Comparison of ENCODE assay signal across 10 mouse cellular contexts in genomic region chr5:136442238-136443187, GRCm38 (mm10).
A peak's percentile ranks its signal among the peaks of the same experiment; 100 is the strongest.
DNase-seq lines count a peak whose midpoint lies in the region; ATAC-seq and TF ChIP-seq lines count a peak whose summit lies in the region.
"Had no signal": no experiment of that assay in that cellular context is flagged by ENCODE, and none has a peak within 500 bp of the region (broad histone marks: within the 10 kb centered on the region; RNA-seq: fewer than 3 reads in every experiment).

No protein-coding gene starts in this region.

- TF ChIP-seq EP300 in heart, adult 2 months (IDR thresholded peaks at IDR 0.05; ENCODE audit: insufficient read depth, low read depth, low read length), result peak; percentile 73; the same call in 1 of the 2 replicates

- no peak for TF ChIP-seq CTCF in heart, adult 2 months (IDR thresholded peaks at IDR 0.05)
- no peak for TF ChIP-seq CTCF in midbrain, postnatal 0 days (IDR thresholded peaks at IDR 0.05)

- intact Hi-C loops in heart, adult 2 months (cut with DNase I), result no loop called here
- intact Hi-C loops in heart, postnatal 25 days (cut with DNase I), result no loop called here

- no peaks in the 10 kb centered on the region; the same call in 1 of the 2 replicates for H3K79me2 ChIP-seq in heart, adult 2 months (replicated peaks; ENCODE audit: control insufficient read depth, insufficient read depth, low read length)

- H3K9me3 ChIP-seq in hindbrain, embryonic 13.5 days, result no peaks in the 10 kb centered on the region
- no peaks in the 10 kb centered on the region for H3K9me3 ChIP-seq in midbrain, postnatal 0 days (ENCODE audit: low read length)
- H3K9me3 ChIP-seq: midbrain, embryonic 12.5 days had no signal

- H3K4me2 ChIP-seq in hindbrain, embryonic 13.5 days, result no peak overlapping the region
- no peak overlapping the region for H3K4me2 ChIP-seq in midbrain, postnatal 0 days (ENCODE audit: low read depth, low read length, poor library complexity, severe bottlenecking)
- H3K4me2 ChIP-seq: midbrain, embryonic 12.5 days had no signal

- no peak overlapping the region for H3K4me3 ChIP-seq in heart, adult 2 months
- H3K4me3 ChIP-seq in hindbrain, embryonic 13.5 days, result no peak overlapping the region
- no peak overlapping the region for H3K4me3 ChIP-seq in midbrain, postnatal 0 days (ENCODE audit: low read depth, low read length)
- H3K4me3 ChIP-seq: midbrain, embryonic 12.5 days had no signal

- no peak for TF ChIP-seq POLR2A in heart, adult 2 months (IDR thresholded peaks at IDR 0.05; ENCODE audit: insufficient read depth, low read depth, low read length)

- ATAC-seq in hindbrain, embryonic 13.5 days (ENCODE audit: low FRiP score), result no peak; the same call in 1 of the 2 replicates
- ATAC-seq in midbrain, postnatal 0 days (ENCODE audit: low FRiP score), result no peak
- ATAC-seq in activated CD4-positive, CD25-positive, alpha-beta regulatory T cell, adult 4 months, result no peak

- H3K36me3 ChIP-seq in heart, adult 2 months (ENCODE audit: control insufficient read depth, insufficient read depth, low read length), result no peaks in the 10 kb centered on the region
- H3K36me3 ChIP-seq in hindbrain, embryonic 13.5 days, result no peaks in the 10 kb centered on the region
- no peaks in the 10 kb centered on the region for H3K36me3 ChIP-seq in midbrain, postnatal 0 days (ENCODE audit: insufficient read depth, low read length)
- H3K36me3 ChIP-seq: midbrain, embryonic 12.5 days had no signal

- peak in 1 of 2 experiments; percentile 48 for DNase-seq in heart, adult 2 months
- DNase-seq in heart, postnatal 25 days (ENCODE audit: low spot score), result no peak
- DNase-seq in brain, adult 2 months (ENCODE audit: low read depth, low spot score), result peak; percentile 65
- peak; percentile 26 for DNase-seq in midbrain, postnatal 0 days (ENCODE audit: low spot score)
- no peak for DNase-seq in yolk sac, embryonic 10.5 days (ENCODE audit: low spot score)
- no peak for DNase-seq in right cerebral cortex, adult 18-20 months
- DNase-seq: cerebellum, adult 8-10 months had no signal

- peaks cover 6% of the 10 kb centered on the region for H3K4me1 ChIP-seq in heart, adult 2 months (ENCODE audit: control insufficient read depth, insufficient read depth, low read length)
- H3K4me1 ChIP-seq in hindbrain, embryonic 13.5 days (replicated peaks), result peaks cover 19% of the 10 kb centered on the region
- no peaks in the 10 kb centered on the region for H3K4me1 ChIP-seq in midbrain, postnatal 0 days (ENCODE audit: insufficient read depth, low read length)

- peak overlapping the region; percentile 28 for H3K27ac ChIP-seq in heart, adult 2 months
- peak overlapping the region; percentile 46; the same call in 1 of the 2 replicates for H3K27ac ChIP-seq in hindbrain, embryonic 13.5 days
- no peak overlapping the region; the same call in 1 of the 2 replicates for H3K27ac ChIP-seq in midbrain, postnatal 0 days (ENCODE audit: low read depth, low read length)
- H3K27ac ChIP-seq: midbrain, embryonic 12.5 days had no signal

- H3K9ac ChIP-seq in heart, adult 2 months (ENCODE audit: low read depth, low read length), result no peak overlapping the region
- H3K9ac ChIP-seq in hindbrain, embryonic 13.5 days, result no peak overlapping the region
- no peak overlapping the region for H3K9ac ChIP-seq in midbrain, postnatal 0 days (replicated peaks; ENCODE audit: low read length, poor library complexity, severe bottlenecking)
- H3K9ac ChIP-seq: midbrain, embryonic 12.5 days had no signal

- no peaks in the 10 kb centered on the region for H3K27me3 ChIP-seq in heart, adult 2 months (ENCODE audit: control insufficient read depth, insufficient read depth, low read length)
- H3K27me3 ChIP-seq in hindbrain, embryonic 13.5 days, result no peaks in the 10 kb centered on the region
- no peaks in the 10 kb centered on the region for H3K27me3 ChIP-seq in midbrain, postnatal 0 days (ENCODE audit: insufficient read depth, low read length)
- H3K27me3 ChIP-seq: midbrain, embryonic 12.5 days had no signal

- 65% methylated on average over 11 of the region's 11 CpGs for WGBS in heart, adult 2 months
- 57% methylated on average over 11 of the region's 11 CpGs for WGBS in hindbrain, embryonic 13.5 days
- 49% methylated on average over 11 of the region's 11 CpGs for WGBS in midbrain, postnatal 0 days

Comparison
In these comparisons a context has a peak if more than half of its experiments do, and no peak if none do; other contexts are left out.
1. DNase-seq: peak in brain, adult 2 months (single experiment) and midbrain, postnatal 0 days (single experiment); none in heart, postnatal 25 days (single experiment), yolk sac, embryonic 10.5 days (single experiment) and right cerebral cortex, adult 18-20 months (single experiment).